Mouse (Mus musculus) bone marrow, adult 2 months (tissue): ENCODE measurements around the gene Ttc23.

Experiments used
- CTCF ChIP-seq: fragments of 200-500 bp; IDR thresholded peaks from 2 replicates; pipeline ENCODE4 v1.5.1; 2011; ENCODE audit warnings: low read length, control low read depth; ENCODE audit not compliant: control insufficient read depth, insufficient read depth
- POLR2A ChIP-seq: fragments of 200-500 bp; IDR thresholded peaks from 2 replicates; pipeline ENCODE4 v1.6.1; 2011; ENCODE audit warnings: low read depth, mild to moderate bottlenecking, control low read depth, low read length, borderline replicate concordance; ENCODE audit not compliant: control insufficient read depth

DNA sequence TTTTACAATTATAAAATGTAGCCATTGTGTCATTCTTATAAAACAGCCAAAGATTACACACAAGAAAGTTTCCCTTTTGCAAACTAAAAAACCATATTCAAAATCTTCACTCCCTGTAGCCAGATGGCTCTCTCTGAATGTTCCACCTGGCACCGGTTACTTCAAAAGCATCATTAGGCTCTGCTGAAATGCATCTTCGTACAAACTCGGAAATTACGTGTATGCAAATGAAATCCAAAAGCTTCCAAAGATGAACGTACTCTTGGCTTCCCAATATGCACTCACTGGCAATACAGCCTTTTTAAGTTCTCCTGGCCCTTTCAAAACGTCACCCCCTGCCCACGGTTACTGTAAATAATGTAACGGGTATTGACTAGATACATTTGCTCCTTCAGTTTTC is 2.9 kb upstream of the Ttc23 start:
- TF ChIP-seq POLR2A = no peak
- no peak for TF ChIP-seq CTCF
